Mouse (Mus musculus) A20 (cell line): ENCODE measurements around the gene Tuft1.
"Not testable (repeated sequence)": the region's sequence is repeated elsewhere in the genome, so short reads cannot be mapped to it uniquely, and the experiment has no call there.

ENCODE experiments used
- DNase-seq: peaks from one replicate; pipeline ENCODE4 v3.0.0-alpha.2; 2011; ENCODE audit warnings: low read depth, low spot score

The Tuft1 gene

GRCm38 (mm10) chr3:94660841-94661240 is 2.2 kb upstream of the Tuft1 start:
- DNase-seq: not testable (repeated sequence)

GRCm38 (mm10) chr3:94659142-94659748 is 573 bp upstream of the Tuft1 start:
- DNase-seq: peak; percentile 59

- DNase-seq: peak; percentile 4
These were observed 576 bp downstream of the Tuft1 start for GRCm38 (mm10) chr3:94657852-94658739.

- DNase-seq: not testable (repeated sequence)
These were observed 4.7 kb downstream of the Tuft1 start for GRCm38 (mm10) chr3:94653967-94654366.

- DNase-seq: no peak
These were observed 8.3 kb downstream of the Tuft1 start for GRCm38 (mm10) chr3:94650409-94650808.

GRCm38 (mm10) chr3:94648755-94649590 is 9.7 kb downstream of the Tuft1 start:
- no peak for DNase-seq

GRCm38 (mm10) chr3:94642495-94643162 is 16.0 kb downstream of the Tuft1 start, which contains the start of gene Gm10972:
TSS of gene Gm10972 (plus strand) at chr3:94643112.
- not testable (repeated sequence) for DNase-seq

GRCm38 (mm10) chr3:94629876-94630275 is 28.8 kb downstream of the Tuft1 start:
- no peak for DNase-seq

GRCm38 (mm10) chr3:94628712-94629111 is 30.0 kb downstream of the Tuft1 start:
- DNase-seq: no peak

- no peak for DNase-seq
These were observed 34.4 kb downstream of the Tuft1 start for GRCm38 (mm10) chr3:94624281-94624680.

- DNase-seq: no peak
These were observed 36.1 kb downstream of the Tuft1 start for GRCm38 (mm10) chr3:94622550-94622949.

GRCm38 (mm10) chr3:94621740-94622507 is 36.7 kb downstream of the Tuft1 start:
- no peak for DNase-seq

- peak; percentile 69 for DNase-seq
These were observed 42.0 kb downstream of the Tuft1 start for GRCm38 (mm10) chr3:94616717-94617116.

- no peak for DNase-seq
These were observed 45.3 kb downstream of the Tuft1 start for GRCm38 (mm10) chr3:94613258-94613878.

- DNase-seq: no peak
These were observed 46.4 kb downstream of the Tuft1 start for GRCm38 (mm10) chr3:94612274-94612673.

GRCm38 (mm10) chr3:94611834-94612233 is 46.8 kb downstream of the Tuft1 start:
- no peak for DNase-seq

- DNase-seq: no peak
These were observed 47.3 kb downstream of the Tuft1 start for GRCm38 (mm10) chr3:94611343-94611742.

- DNase-seq: no peak
These were observed 48.1 kb downstream of the Tuft1 start for GRCm38 (mm10) chr3:94610581-94610980.

- no peak for DNase-seq
These were observed 49.1 kb downstream of the Tuft1 start for GRCm38 (mm10) chr3:94609621-94610020.

GRCm38 (mm10) chr3:94601959-94602358 is 56.7 kb downstream of the Tuft1 start:
- peak; percentile 56 for DNase-seq
